Mouse (Mus musculus) ovary, postnatal 14 days (tissue): ENCODE measurements around the gene Syf2.
A peak's percentile ranks its signal among the peaks of the same experiment; 100 is the strongest.
"Not testable (repeated sequence)": the region's sequence is repeated elsewhere in the genome, so short reads cannot be mapped to it uniquely, and the experiment has no call there.

Source experiments
- DNase-seq: peaks from one replicate; pipeline ENCODE4 v3.0.0; 2022; ENCODE audit warnings: low spot score

Gene Syf2

GRCm38 (mm10) chr4:134930684-134931481 is at the start of gene Syf2:
TSS of gene Syf2 (plus strand) at chr4:134930898.
- peak; percentile 93 for DNase-seq

GRCm38 (mm10) chr4:134883266-134883665 is 47.4 kb upstream of the Syf2 start:
- no peak for DNase-seq

GRCm38 (mm10) chr4:134883808-134884207 is 46.9 kb upstream of the Syf2 start:
- no peak for DNase-seq

- DNase-seq = no peak
These were observed 46.3 kb upstream of the Syf2 start for GRCm38 (mm10) chr4:134884364-134884763.

- DNase-seq = peak; percentile 54
These were observed 38.6 kb upstream of the Syf2 start for GRCm38 (mm10) chr4:134892096-134892495.

- no peak for DNase-seq
These were observed 33.4 kb upstream of the Syf2 start for GRCm38 (mm10) chr4:134897256-134897655.

- DNase-seq = no peak
These were observed 29.6 kb upstream of the Syf2 start for GRCm38 (mm10) chr4:134901126-134901525.

- no peak for DNase-seq
These were observed 27.7 kb upstream of the Syf2 start for GRCm38 (mm10) chr4:134903046-134903445.

- DNase-seq = not testable (repeated sequence)
These were observed 19.3 kb upstream of the Syf2 start for GRCm38 (mm10) chr4:134911406-134911805.

GRCm38 (mm10) chr4:134913413-134913812 is 17.3 kb upstream of the Syf2 start:
- DNase-seq = peak; percentile 48

- DNase-seq = no peak
These were observed 16.4 kb upstream of the Syf2 start for GRCm38 (mm10) chr4:134914122-134914863.

- peak; percentile 84 for DNase-seq
These were observed 15.9 kb upstream of the Syf2 start, which contains the start of gene Tmem50a for GRCm38 (mm10) chr4:134914864-134915209. TSS of gene Tmem50a (minus strand) at chr4:134915024.

- DNase-seq = no peak
These were observed 15.3 kb upstream of the Syf2 start for GRCm38 (mm10) chr4:134915223-134916050.

- no peak for DNase-seq
These were observed 13.5 kb upstream of the Syf2 start for GRCm38 (mm10) chr4:134917194-134917593.

GRCm38 (mm10) chr4:134918381-134918780 is 12.3 kb upstream of the Syf2 start:
- peak; percentile 36 for DNase-seq

GRCm38 (mm10) chr4:134919733-134920540 is 10.8 kb upstream of the Syf2 start:
- DNase-seq = no peak

GRCm38 (mm10) chr4:134920631-134921030 is 10.1 kb upstream of the Syf2 start:
- DNase-seq = no peak

- no peak for DNase-seq
These were observed 9.0 kb upstream of the Syf2 start for GRCm38 (mm10) chr4:134921703-134922102.

- DNase-seq = no peak
These were observed 8.4 kb upstream of the Syf2 start for GRCm38 (mm10) chr4:134922111-134922924.

- DNase-seq = peak; percentile 45
These were observed 7.8 kb upstream of the Syf2 start for GRCm38 (mm10) chr4:134922925-134923244.
